Mouse (Mus musculus) hindbrain, embryonic 15.5 days (tissue): Measurements from ENCODE around the gene Gpr119. TPM values are rescaled to one million over a fixed set of nuclear protein-coding genes. Genes with fewer than 3 reads are reported as not detected.
A peak's percentile ranks its signal among the peaks of the same experiment; 100 is the strongest.

Experiments used
- ATAC-seq: fragments of 200-750 bp; cut with Nextera tagmentation; 2 replicates; pipeline ENCODE4 v1.8.0; 2017; ENCODE audit warnings: low read depth, moderate number of reproducible peaks, moderate TSS enrichment; ENCODE audit not compliant: low FRiP score
- H3K27ac ChIP-seq: fragments of 300-500 bp; sonication (generic); replicated peaks from 2 replicates; pipeline ENCODE4 v1.5.1; 2015; ENCODE audit warnings: mild to moderate bottlenecking, inconsistent platforms
- H3K27me3 ChIP-seq: fragments of 300-500 bp; sonication (generic); 2 replicates; pipeline ENCODE4 v1.6.1; 2015; ENCODE audit warnings: control low read depth, inconsistent platforms
- H3K36me3 ChIP-seq: fragments of 300-500 bp; sonication (generic); 2 replicates; pipeline ENCODE4 v1.6.1; 2015; ENCODE audit warnings: control low read depth, inconsistent platforms
- H3K4me1 ChIP-seq: fragments of 300-500 bp; sonication (generic); replicated peaks from 2 replicates; pipeline ENCODE4 v1.6.1; 2015; ENCODE audit warnings: control low read depth, inconsistent platforms
- H3K4me2 ChIP-seq: fragments of 300-500 bp; sonication (generic); 2 replicates; pipeline ENCODE4 v1.6.1; 2015; ENCODE audit warnings: moderate library complexity, mild to moderate bottlenecking, inconsistent platforms
- H3K4me3 ChIP-seq: fragments of 300-500 bp; sonication (generic); 2 replicates; pipeline ENCODE4 v1.5.1; 2015; ENCODE audit warnings: mild to moderate bottlenecking, inconsistent platforms
- H3K9ac ChIP-seq: fragments of 300-500 bp; sonication (generic); 2 replicates; pipeline ENCODE4 v1.6.1; 2015; ENCODE audit warnings: inconsistent platforms
- H3K9me3 ChIP-seq: fragments of 300-500 bp; sonication (generic); 2 replicates; pipeline ENCODE4 v1.6.1; 2016; ENCODE audit warnings: control low read depth, inconsistent platforms
- WGBS: fragments of 180-500 bp; shearing (Covaris S2); methylation state at CpG from one replicate; pipeline ENCODE4 v1.1.7; 2015; 5-methylcytosine and 5-hydroxymethylcytosine counted together
- polyA plus RNA-seq: library from polyadenylated mRNA; unstranded; fragments of >200 nt; fragmentation: Nextera tagmentation; extraction: Ambion mirVana; gene quantifications from 2 replicates; pipeline ENCODE4 v1.2.1, GENCODE M21; 2015

Gpr119 gene
- polyA plus RNA-seq, result not detected in 2 replicates

GRCm38 (mm10) chrX:48674171-48674570 is at the start of gene Gpr119:
Gpr119 (minus strand) TSS chrX:48674478.
- no peaks in the 10 kb centered on the region for H3K9me3 ChIP-seq
- WGBS, result 71% methylated on average over 4 of the region's 4 CpGs
- H3K36me3 ChIP-seq, result no peaks in the 10 kb centered on the region
- H3K27me3 ChIP-seq, result no peaks in the 10 kb centered on the region
- H3K27ac ChIP-seq, result no peak within 1 kb of the TSS
- H3K9ac ChIP-seq, result no peak within 1 kb of the TSS
- no peak within 1 kb of the TSS for H3K4me3 ChIP-seq
- no peaks in the 10 kb centered on the region for H3K4me1 ChIP-seq
- no peak for ATAC-seq
- no peak within 1 kb of the TSS for H3K4me2 ChIP-seq

- H3K4me2 ChIP-seq, result no peak overlapping the region
- H3K9me3 ChIP-seq, result no peaks in the 10 kb centered on the region
- H3K4me1 ChIP-seq, result no peaks in the 10 kb centered on the region
- no peak for ATAC-seq
- WGBS, result 92% methylated on average over 8 of the region's 8 CpGs
- H3K9ac ChIP-seq, result no peak overlapping the region
- H3K27ac ChIP-seq, result no peak overlapping the region
- no peaks in the 10 kb centered on the region for H3K36me3 ChIP-seq
- H3K4me3 ChIP-seq, result no peak overlapping the region
- no peaks in the 10 kb centered on the region for H3K27me3 ChIP-seq
Observed at GRCm38 (mm10) chrX:48712846-48713245, 38.6 kb upstream of the Gpr119 start.

- no peak overlapping the region for H3K4me2 ChIP-seq
- no peak overlapping the region for H3K4me3 ChIP-seq
- H3K9me3 ChIP-seq, result no peaks in the 10 kb centered on the region
- no peaks in the 10 kb centered on the region for H3K4me1 ChIP-seq
- 87% methylated on average over 10 of the region's 10 CpGs for WGBS
- no peak overlapping the region for H3K9ac ChIP-seq
- no peaks in the 10 kb centered on the region for H3K36me3 ChIP-seq
- no peaks in the 10 kb centered on the region for H3K27me3 ChIP-seq
- no peak for ATAC-seq
- H3K27ac ChIP-seq, result no peak overlapping the region
Observed at GRCm38 (mm10) chrX:48709701-48710100, 35.4 kb upstream of the Gpr119 start.

GRCm38 (mm10) chrX:48694864-48695371 is 20.6 kb upstream of the Gpr119 start, which contains the start of gene Rbmx2:
Rbmx2 (plus strand) TSS chrX:48695004.
- Histone ChIP-seq H3K9me3 (no peaks in the 10 kb centered on the region), H3K9ac (peak within 1 kb of the TSS; percentile 47), H3K27me3 (no peaks in the 10 kb centered on the region), H3K4me1 (peaks cover 10% of the 10 kb centered on the region), H3K4me2 (peak within 1 kb of the TSS; percentile 63), H3K27ac (peak within 1 kb of the TSS; percentile 70), H3K4me3 (peak within 1 kb of the TSS; percentile 68), H3K36me3 (no peaks in the 10 kb centered on the region)
- ATAC-seq, result peak; percentile 99
- WGBS, result 20% methylated on average over 42 of the region's 42 CpGs

GRCm38 (mm10) chrX:48694460-48694859 is 20.2 kb upstream of the Gpr119 start:
- Histone ChIP-seq H3K9ac (peak overlapping the region; percentile 22; the same call in 1 of the 2 replicates), H3K4me2 (peak overlapping the region; percentile 63), H3K4me1 (peaks cover 10% of the 10 kb centered on the region), H3K27ac (peak overlapping the region; percentile 70), H3K9me3 (no peaks in the 10 kb centered on the region), H3K27me3 (no peaks in the 10 kb centered on the region), H3K36me3 (no peaks in the 10 kb centered on the region), H3K4me3 (peak overlapping the region; percentile 68)
- ATAC-seq, result peak; percentile 92
- WGBS, result 15% methylated on average over 6 of the region's 6 CpGs

GRCm38 (mm10) chrX:48683857-48684256 is 9.6 kb upstream of the Gpr119 start:
- Histone ChIP-seq H3K9ac (no peak overlapping the region), H3K9me3 (no peaks in the 10 kb centered on the region), H3K27ac (no peak overlapping the region), H3K4me1 (no peaks in the 10 kb centered on the region), H3K36me3 (no peaks in the 10 kb centered on the region), H3K27me3 (no peaks in the 10 kb centered on the region), H3K4me3 (no peak overlapping the region), H3K4me2 (no peak overlapping the region)
- ATAC-seq, result no peak
- WGBS, result 74% methylated on average over 5 of the region's 5 CpGs

GRCm38 (mm10) chrX:48683451-48683850 is 9.2 kb upstream of the Gpr119 start:
- no peak overlapping the region for H3K4me3 ChIP-seq
- no peaks in the 10 kb centered on the region for H3K27me3 ChIP-seq
- no peaks in the 10 kb centered on the region for H3K9me3 ChIP-seq
- WGBS, result 16% methylated on average over 3 of the region's 3 CpGs
- no peak for ATAC-seq
- H3K4me1 ChIP-seq, result no peaks in the 10 kb centered on the region
- H3K9ac ChIP-seq, result no peak overlapping the region
- no peak overlapping the region for H3K27ac ChIP-seq
- no peak overlapping the region for H3K4me2 ChIP-seq
- no peaks in the 10 kb centered on the region for H3K36me3 ChIP-seq

- no peaks in the 10 kb centered on the region for H3K9me3 ChIP-seq
- no peaks in the 10 kb centered on the region for H3K4me1 ChIP-seq
- ATAC-seq, result no peak
- WGBS, result 76% methylated on average over 3 of the region's 3 CpGs
- no peaks in the 10 kb centered on the region for H3K36me3 ChIP-seq
- H3K27me3 ChIP-seq, result no peaks in the 10 kb centered on the region
- no peak overlapping the region for H3K9ac ChIP-seq
- H3K4me2 ChIP-seq, result no peak overlapping the region
- no peak overlapping the region for H3K4me3 ChIP-seq
- H3K27ac ChIP-seq, result no peak overlapping the region
Observed at GRCm38 (mm10) chrX:48671714-48672113, 2.6 kb downstream of the Gpr119 start.

- WGBS, result 74% methylated on average over 3 of the region's 3 CpGs
- ATAC-seq, result no peak
- no peak overlapping the region for H3K9ac ChIP-seq
Observed at GRCm38 (mm10) chrX:48669588-48669987, 4.7 kb downstream of the Gpr119 start.

GRCm38 (mm10) chrX:48666807-48667206 is 7.5 kb downstream of the Gpr119 start:
- 34% methylated on average over 6 of the region's 6 CpGs for WGBS
- peak; percentile 63 for ATAC-seq

More at GRCm38 (mm10) chrX:48669588-48669987, 4.7 kb downstream of the Gpr119 start:
- Histone ChIP-seq H3K36me3 (no peaks in the 10 kb centered on the region), H3K27me3 (no peaks in the 10 kb centered on the region), H3K27ac (no peak overlapping the region), H3K4me3 (no peak overlapping the region), H3K9me3 (no peaks in the 10 kb centered on the region), H3K4me1 (no peaks in the 10 kb centered on the region), H3K4me2 (no peak overlapping the region)

GRCm38 (mm10) chrX:48644122-48644521 is 30.2 kb downstream of the Gpr119 start:
- H3K9me3 ChIP-seq, result no peaks in the 10 kb centered on the region
- no peak overlapping the region for H3K27ac ChIP-seq
- no peak overlapping the region for H3K4me3 ChIP-seq
- no peak overlapping the region for H3K9ac ChIP-seq
- H3K4me1 ChIP-seq, result no peaks in the 10 kb centered on the region
- ATAC-seq, result no peak
- H3K36me3 ChIP-seq, result 0 out of 2 replicates have a peak, but pooled peaks cover 5% of the 10 kb centered on the region
- no peaks in the 10 kb centered on the region for H3K27me3 ChIP-seq
- no peak overlapping the region for H3K4me2 ChIP-seq
- 88% methylated on average over 2 of the region's 2 CpGs for WGBS

More at GRCm38 (mm10) chrX:48666807-48667206, 7.5 kb downstream of the Gpr119 start:
- H3K4me3 ChIP-seq, result no peak overlapping the region
- H3K27me3 ChIP-seq, result no peaks in the 10 kb centered on the region
- no peaks in the 10 kb centered on the region for H3K4me1 ChIP-seq
- H3K27ac ChIP-seq, result no peak overlapping the region
- no peaks in the 10 kb centered on the region for H3K36me3 ChIP-seq
- H3K9me3 ChIP-seq, result no peaks in the 10 kb centered on the region
- no peak overlapping the region for H3K4me2 ChIP-seq
- no peak overlapping the region for H3K9ac ChIP-seq

- H3K9me3 ChIP-seq, result no peaks in the 10 kb centered on the region
- H3K4me1 ChIP-seq, result no peaks in the 10 kb centered on the region
- WGBS, result 61% methylated on average over 2 of the region's 2 CpGs
- no peaks in the 10 kb centered on the region for H3K27me3 ChIP-seq
- no peak overlapping the region for H3K4me3 ChIP-seq
- peaks cover 13% of the 10 kb centered on the region for H3K36me3 ChIP-seq
- no peak for ATAC-seq
- no peak overlapping the region for H3K27ac ChIP-seq
- no peak overlapping the region for H3K9ac ChIP-seq
- H3K4me2 ChIP-seq, result no peak overlapping the region
Observed at GRCm38 (mm10) chrX:48637032-48637431, 37.2 kb downstream of the Gpr119 start.

- H3K27me3 ChIP-seq, result no peaks in the 10 kb centered on the region
- WGBS, result 25% methylated on average over 9 of the region's 9 CpGs
- H3K4me1 ChIP-seq, result 0 out of 2 replicates have a peak, but pooled peaks cover 8% of the 10 kb centered on the region
- no peak for ATAC-seq
- H3K9ac ChIP-seq, result peak overlapping the region; percentile 58
- H3K4me2 ChIP-seq, result peak overlapping the region; percentile 56
- peak overlapping the region; percentile 61 for H3K4me3 ChIP-seq
- H3K36me3 ChIP-seq, result no peaks in the 10 kb centered on the region
- no peaks in the 10 kb centered on the region for H3K9me3 ChIP-seq
- H3K27ac ChIP-seq, result peak overlapping the region; percentile 91
Observed at GRCm38 (mm10) chrX:48624054-48624420, 50.2 kb downstream of the Gpr119 start.
